Mouse (Mus musculus): ENCODE results near the gene Ube2t. TPM values are rescaled to one million over a fixed set of nuclear protein-coding genes. Genes with fewer than 3 reads are reported as not detected.

Gene Ube2t
- total and polyA plus RNA-seq, 2 experiments: 0.43 to 1.1 TPM

- Histone ChIP-seq H3K27ac (replicated peaks; ENCODE audit: insufficient read depth, low read depth, low read length) (no peak overlapping the region), H3K36me3 (ENCODE audit: control insufficient read depth, insufficient read depth, low read length) (no peaks in the 10 kb centered on the region), H3K9ac (ENCODE audit: low read depth, low read length) (no peak overlapping the region), H3K27me3 (ENCODE audit: control insufficient read depth, insufficient read depth, low read length) (no peaks in the 10 kb centered on the region), H3K79me2 (ENCODE audit: control insufficient read depth, insufficient read depth, low read length) (no peaks in the 10 kb centered on the region), H3K4me1 (ENCODE audit: control insufficient read depth, insufficient read depth, low read length) (no peaks in the 10 kb centered on the region), H3K4me3 (ENCODE audit: insufficient read depth, low read depth, low read length) (no peak overlapping the region)
- 75% methylated on average over 7 of the region's 7 CpGs for WGBS
- no peak for TF ChIP-seq POLR2A (IDR thresholded peaks at IDR 0.05; ENCODE audit: extremely low read depth, insufficient read depth, low read length)
- TF ChIP-seq CTCF (IDR thresholded peaks at IDR 0.05; ENCODE audit: low read depth, low read length): no peak
- DNase-seq (ENCODE audit: extremely low read depth, low read depth, low spot score): no peak
Observed at GRCm38 (mm10) chr1:135005696-135006095, 43.3 kb downstream of the Ube2t start.

GRCm38 (mm10) chr1:135009833-135010232, 47.5 kb downstream of the Ube2t start:
- Histone ChIP-seq H3K9ac (ENCODE audit: low read depth, low read length) (no peak overlapping the region), H3K4me3 (ENCODE audit: insufficient read depth, low read depth, low read length) (no peak overlapping the region), H3K79me2 (ENCODE audit: control insufficient read depth, insufficient read depth, low read length) (no peaks in the 10 kb centered on the region), H3K27me3 (ENCODE audit: control insufficient read depth, insufficient read depth, low read length) (no peaks in the 10 kb centered on the region), H3K27ac (replicated peaks; ENCODE audit: insufficient read depth, low read depth, low read length) (no peak overlapping the region), H3K36me3 (ENCODE audit: control insufficient read depth, insufficient read depth, low read length) (no peaks in the 10 kb centered on the region), H3K4me1 (ENCODE audit: control insufficient read depth, insufficient read depth, low read length) (no peaks in the 10 kb centered on the region)
- no peak for DNase-seq (ENCODE audit: extremely low read depth, low read depth, low spot score)
- 71% methylated on average over 3 of the region's 3 CpGs for WGBS
- TF ChIP-seq POLR2A (IDR thresholded peaks at IDR 0.05; ENCODE audit: extremely low read depth, insufficient read depth, low read length): no peak
- no peak for TF ChIP-seq CTCF (IDR thresholded peaks at IDR 0.05; ENCODE audit: low read depth, low read length)

- 95% methylated on average over 5 of the region's 5 CpGs for WGBS
- no peaks in the 10 kb centered on the region for H3K4me1 ChIP-seq (ENCODE audit: control insufficient read depth, insufficient read depth, low read length)
- no peak overlapping the region for H3K4me3 ChIP-seq (ENCODE audit: insufficient read depth, low read depth, low read length)
- H3K79me2 ChIP-seq (ENCODE audit: control insufficient read depth, insufficient read depth, low read length): no peaks in the 10 kb centered on the region
- no peaks in the 10 kb centered on the region for H3K27me3 ChIP-seq (ENCODE audit: control insufficient read depth, insufficient read depth, low read length)
- no peak overlapping the region for H3K9ac ChIP-seq (ENCODE audit: low read depth, low read length)
- H3K27ac ChIP-seq (replicated peaks; ENCODE audit: insufficient read depth, low read depth, low read length): no peak overlapping the region
- DNase-seq (ENCODE audit: extremely low read depth, low read depth, low spot score): no peak
- TF ChIP-seq CTCF (IDR thresholded peaks at IDR 0.05; ENCODE audit: low read depth, low read length) (no peak), POLR2A (IDR thresholded peaks at IDR 0.05; ENCODE audit: extremely low read depth, insufficient read depth, low read length) (no peak)
- no peaks in the 10 kb centered on the region for H3K36me3 ChIP-seq (ENCODE audit: control insufficient read depth, insufficient read depth, low read length)
Observed at GRCm38 (mm10) chr1:135011912-135012311, 49.5 kb downstream of the Ube2t start.

GRCm38 (mm10) chr1:135012472-135012871, 50.1 kb downstream of the Ube2t start:
- Histone ChIP-seq H3K9ac (ENCODE audit: low read depth, low read length) (no peak overlapping the region), H3K4me1 (ENCODE audit: control insufficient read depth, insufficient read depth, low read length) (no peaks in the 10 kb centered on the region), H3K27ac (replicated peaks; ENCODE audit: insufficient read depth, low read depth, low read length) (no peak overlapping the region), H3K79me2 (ENCODE audit: control insufficient read depth, insufficient read depth, low read length) (no peaks in the 10 kb centered on the region), H3K27me3 (ENCODE audit: control insufficient read depth, insufficient read depth, low read length) (no peaks in the 10 kb centered on the region), H3K36me3 (ENCODE audit: control insufficient read depth, insufficient read depth, low read length) (no peaks in the 10 kb centered on the region), H3K4me3 (ENCODE audit: insufficient read depth, low read depth, low read length) (no peak overlapping the region)
- no peak for DNase-seq (ENCODE audit: extremely low read depth, low read depth, low spot score)
- WGBS: 82% methylated on average over 9 of the region's 9 CpGs
- no peak for TF ChIP-seq CTCF (IDR thresholded peaks at IDR 0.05; ENCODE audit: low read depth, low read length)
- no peak for TF ChIP-seq POLR2A (IDR thresholded peaks at IDR 0.05; ENCODE audit: extremely low read depth, insufficient read depth, low read length)

- H3K9ac ChIP-seq (ENCODE audit: low read depth, low read length): no peak overlapping the region
- TF ChIP-seq CTCF (IDR thresholded peaks at IDR 0.05; ENCODE audit: low read depth, low read length) (no peak), POLR2A (IDR thresholded peaks at IDR 0.05; ENCODE audit: extremely low read depth, insufficient read depth, low read length) (no peak)
- H3K79me2 ChIP-seq (ENCODE audit: control insufficient read depth, insufficient read depth, low read length): no peaks in the 10 kb centered on the region
- no peak for DNase-seq (ENCODE audit: extremely low read depth, low read depth, low spot score)
- H3K4me1 ChIP-seq (ENCODE audit: control insufficient read depth, insufficient read depth, low read length): no peaks in the 10 kb centered on the region
- H3K27me3 ChIP-seq (ENCODE audit: control insufficient read depth, insufficient read depth, low read length): no peaks in the 10 kb centered on the region
- 62% methylated on average over 10 of the region's 10 CpGs for WGBS
- H3K36me3 ChIP-seq (ENCODE audit: control insufficient read depth, insufficient read depth, low read length): no peaks in the 10 kb centered on the region
- H3K4me3 ChIP-seq (ENCODE audit: insufficient read depth, low read depth, low read length): no peak overlapping the region
- no peak overlapping the region for H3K27ac ChIP-seq (replicated peaks; ENCODE audit: insufficient read depth, low read depth, low read length)
Observed at GRCm38 (mm10) chr1:135014921-135015445, 52.6 kb downstream of the Ube2t start.

GRCm38 (mm10) chr1:135016907-135017655, 54.7 kb downstream of the Ube2t start:
- 72% methylated on average over 10 of the region's 10 CpGs for WGBS
- TF ChIP-seq CTCF (IDR thresholded peaks at IDR 0.05; ENCODE audit: low read depth, low read length) (no peak), POLR2A (IDR thresholded peaks at IDR 0.05; ENCODE audit: extremely low read depth, insufficient read depth, low read length) (no peak)
- H3K36me3 ChIP-seq (ENCODE audit: control insufficient read depth, insufficient read depth, low read length): no peaks in the 10 kb centered on the region
- no peak for DNase-seq (ENCODE audit: extremely low read depth, low read depth, low spot score)
- H3K4me3 ChIP-seq (ENCODE audit: insufficient read depth, low read depth, low read length): no peak overlapping the region
- no peaks in the 10 kb centered on the region for H3K4me1 ChIP-seq (ENCODE audit: control insufficient read depth, insufficient read depth, low read length)
- no peak overlapping the region for H3K27ac ChIP-seq (replicated peaks; ENCODE audit: insufficient read depth, low read depth, low read length)
- no peaks in the 10 kb centered on the region for H3K27me3 ChIP-seq (ENCODE audit: control insufficient read depth, insufficient read depth, low read length)
- no peaks in the 10 kb centered on the region for H3K79me2 ChIP-seq (ENCODE audit: control insufficient read depth, insufficient read depth, low read length)
- H3K9ac ChIP-seq (ENCODE audit: low read depth, low read length): no peak overlapping the region

All from liver, adult 2 months (tissue).